Mouse (Mus musculus) layer of hippocampus, adult 8-10 months (tissue): ENCODE data around the gene Ntrk1. TPM values are rescaled to one million over a fixed set of nuclear protein-coding genes. Genes with fewer than 3 reads are reported as not detected.
"Not testable (repeated sequence)": the region's sequence is repeated elsewhere in the genome, so short reads cannot be mapped to it uniquely, and the experiment has no call there.

Source experiments
- DNase-seq, 2 experiments: peaks; one replicate each; pipeline ENCODE4 v3.0.0; 2022; ENCODE audit warnings: low spot score in 2 of 2
- total RNA-seq, 4 experiments: library from RNA; stranded (reverse); gene quantifications; 2 replicates each; pipeline ENCODE4 v1.2.4; 2022

Gene Ntrk1
- total RNA-seq = under 1 TPM; 0.13 to 0.20 (median 0.17) TPM

DNA sequence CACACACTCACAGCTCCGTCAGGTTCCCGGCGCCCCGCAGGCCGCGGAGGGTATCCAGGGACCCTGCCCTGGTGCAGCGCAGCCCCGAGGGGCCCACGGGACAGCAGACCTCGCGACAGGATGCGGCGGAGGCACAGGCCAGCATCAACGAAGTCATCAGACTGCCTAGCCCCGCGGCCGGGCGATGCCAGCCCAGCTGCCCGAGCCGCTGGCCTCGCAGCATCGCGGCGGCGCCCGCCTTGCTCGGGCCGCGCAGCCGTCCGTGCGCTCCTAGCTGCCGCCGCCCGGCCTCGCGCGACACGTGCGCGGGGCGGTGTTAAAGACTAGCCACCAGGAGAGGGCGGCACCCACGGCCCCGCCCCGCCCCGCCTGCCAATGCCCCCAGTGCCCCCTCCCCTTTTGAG lies at the start of gene Ntrk1:
Ntrk1 (minus strand) TSS at position 241 of the 404 bp plus-strand sequence.
- DNase-seq = no peak

DNA sequence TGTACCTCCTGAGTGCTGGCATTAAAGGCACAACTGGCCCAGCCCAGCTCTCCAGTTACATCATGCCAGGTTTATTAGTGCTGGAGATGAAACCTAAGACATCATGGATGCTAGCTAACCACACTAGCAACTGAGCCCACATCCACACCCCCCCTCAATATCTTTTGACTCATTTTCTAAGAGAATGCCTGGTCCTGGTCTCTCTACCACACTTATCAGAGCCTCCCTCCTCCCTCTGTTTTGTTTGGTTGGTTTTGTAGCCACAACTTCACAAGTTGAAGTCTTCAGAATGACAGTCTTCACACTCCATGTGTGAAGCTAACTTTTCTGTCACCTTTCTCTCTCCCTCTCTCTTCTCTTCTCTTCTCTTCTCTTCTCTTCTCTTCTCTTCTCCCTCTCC lies 45.9 kb upstream of the Ntrk1 start:
- no peak for DNase-seq

DNA sequence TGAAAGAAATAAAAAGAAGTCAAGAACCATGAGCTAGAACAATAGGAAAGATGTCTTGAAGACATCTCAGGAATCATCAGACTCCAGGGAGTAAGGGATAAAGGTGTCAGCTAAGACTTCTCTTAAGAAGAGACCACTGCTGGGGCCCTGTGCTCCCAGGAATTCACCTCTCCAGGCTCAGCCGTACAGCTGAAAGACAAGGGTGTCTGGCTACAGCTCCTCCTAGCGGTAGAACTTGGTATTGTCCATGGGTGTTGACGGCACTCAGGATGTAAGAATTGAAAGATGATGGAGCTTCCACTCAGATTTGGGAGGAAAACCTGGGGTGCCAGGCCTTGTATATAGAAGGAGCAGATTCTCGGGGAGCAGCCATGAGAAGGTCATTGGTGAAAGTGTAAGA lies 43.7 kb upstream of the Ntrk1 start:
- DNase-seq = peak in 1 of 2 experiments; percentile 84

DNA sequence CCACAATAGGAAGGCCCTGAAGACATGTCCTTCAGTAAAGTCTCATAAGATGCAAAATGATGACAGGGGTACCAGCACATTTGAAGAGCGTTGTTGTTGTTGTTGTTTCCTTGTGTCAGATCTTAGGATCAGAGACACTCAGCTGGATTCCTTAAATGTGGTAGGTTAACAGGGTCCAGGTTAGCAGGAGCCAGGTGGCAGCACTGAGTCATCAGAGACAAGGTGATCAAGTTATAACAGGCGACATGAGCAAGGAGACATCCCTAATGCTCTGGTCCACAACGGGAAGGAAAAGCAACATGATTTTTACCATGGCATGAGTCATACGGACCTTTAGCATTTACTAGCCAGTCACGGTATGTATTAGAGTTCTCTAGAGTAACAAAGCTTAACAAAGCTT lies 38.5 kb upstream of the Ntrk1 start:
- no peak for DNase-seq

DNA sequence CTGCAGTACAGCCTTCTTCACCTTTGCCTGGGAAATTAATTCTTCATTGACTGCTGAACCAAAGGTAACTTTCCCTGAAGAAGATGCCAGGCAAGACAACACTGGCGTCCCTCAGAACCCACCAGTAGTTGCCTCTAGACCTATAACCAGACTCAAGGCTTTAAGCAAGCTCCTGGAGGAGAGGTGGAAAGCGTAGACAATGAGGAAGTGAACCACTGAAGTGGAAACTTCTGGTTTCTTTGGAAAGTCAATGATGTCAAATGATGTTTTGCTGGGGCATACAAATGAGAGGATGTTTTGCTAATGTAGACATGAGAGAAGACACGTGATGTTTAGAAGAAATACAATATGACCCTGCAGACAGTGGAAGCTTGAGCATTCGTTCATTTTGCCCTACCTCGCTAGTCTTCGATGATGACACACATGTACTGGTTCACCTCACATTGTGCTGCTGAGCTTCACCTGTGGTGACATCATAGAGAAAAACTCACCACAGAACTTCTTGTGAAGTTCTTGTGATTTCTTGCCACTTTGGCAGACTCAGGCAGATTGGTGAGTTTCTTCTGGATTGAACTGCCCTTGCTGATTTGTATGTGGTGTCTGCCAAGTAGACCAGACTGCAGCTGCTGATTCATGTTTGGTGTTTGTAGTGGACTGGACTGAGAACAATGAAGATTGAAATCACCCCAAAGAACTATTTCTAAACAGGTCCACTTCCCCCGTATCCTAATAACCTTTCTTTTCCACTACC lies 37.3 kb upstream of the Ntrk1 start:
- no peak for DNase-seq

DNA sequence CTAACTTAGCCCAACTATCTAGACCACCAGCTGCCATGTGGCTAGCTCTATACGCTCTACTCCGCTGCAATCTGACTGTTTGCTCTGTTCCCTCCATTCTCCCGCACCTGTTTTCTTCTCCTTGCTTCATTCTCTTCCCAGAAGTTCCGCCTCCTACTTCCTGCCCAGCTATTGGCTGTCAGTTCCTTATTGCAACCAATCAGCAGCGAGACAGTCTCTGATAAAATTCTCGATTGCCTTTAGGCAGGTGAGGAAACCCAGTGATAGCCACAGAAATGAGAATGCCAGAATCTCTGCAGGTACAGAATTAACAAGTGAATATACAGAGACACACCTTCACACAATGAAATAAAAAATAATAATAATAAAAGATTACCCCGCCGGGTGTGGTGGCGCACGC lies 34.1 kb upstream of the Ntrk1 start:
- DNase-seq = no peak

DNA sequence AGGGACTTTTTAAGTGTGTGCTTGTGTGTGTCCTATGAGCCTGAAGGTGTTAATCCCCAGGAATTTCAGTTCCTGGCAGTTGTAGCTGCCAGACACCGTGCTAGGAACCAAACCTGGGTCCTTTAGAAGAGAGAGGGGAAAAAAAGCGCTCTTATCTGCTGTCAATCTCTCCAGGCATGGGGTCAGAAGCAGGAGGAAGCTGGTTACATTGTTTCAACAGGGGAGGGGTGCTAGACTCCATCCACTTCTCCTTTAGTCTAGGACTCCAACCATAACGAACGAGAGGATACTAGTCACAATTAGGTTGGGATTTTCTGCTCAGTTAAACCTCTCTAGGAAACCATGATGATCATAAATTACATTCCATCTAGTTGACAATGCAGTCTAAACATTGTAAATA lies 33.5 kb upstream of the Ntrk1 start:
- DNase-seq = no peak

DNA sequence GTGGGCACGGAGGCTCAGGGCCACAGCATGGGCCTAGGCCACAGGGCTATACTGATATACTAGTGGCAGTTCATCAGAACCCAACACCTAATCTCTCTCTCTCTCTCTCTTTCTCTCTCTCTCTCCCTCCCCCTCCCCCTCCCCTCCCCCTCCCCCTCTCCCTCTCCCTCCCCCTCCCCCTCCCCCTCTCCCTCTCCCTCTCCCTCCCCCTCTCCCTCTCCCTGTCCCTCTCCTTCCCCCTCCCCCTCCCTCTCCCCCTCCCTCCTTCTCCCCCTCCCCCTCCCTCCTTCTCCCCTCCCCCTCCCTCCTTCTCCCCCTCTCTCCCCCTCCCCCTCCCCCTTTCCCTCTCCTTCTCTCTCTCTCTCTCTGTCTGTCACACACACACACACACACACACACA lies 29.2 kb upstream of the Ntrk1 start, which contains the start of gene Pear1:
Pear1 (minus strand) TSS at position 101 of the 400 bp plus-strand sequence.
- not testable (repeated sequence) for DNase-seq

DNA sequence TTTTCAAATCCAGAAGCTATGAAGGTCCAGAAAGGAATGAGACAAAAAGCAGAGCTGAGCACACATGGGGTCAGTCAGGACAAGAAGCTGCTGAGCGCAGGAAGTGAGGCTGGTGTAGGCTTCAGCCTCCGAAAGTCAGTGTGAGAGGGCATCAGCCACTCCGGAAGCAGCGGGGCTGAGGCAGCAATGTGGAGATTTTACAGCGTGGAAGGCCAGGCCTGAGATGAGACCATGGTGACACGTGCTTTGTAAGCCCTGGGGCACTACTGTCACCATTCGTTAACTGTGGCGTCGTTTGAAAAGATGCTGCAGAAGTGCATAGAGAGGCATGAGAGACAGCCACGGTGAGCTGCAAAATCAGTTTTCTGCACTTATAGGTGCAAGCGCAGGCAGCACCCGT lies 23.3 kb upstream of the Ntrk1 start:
- no peak for DNase-seq

DNA sequence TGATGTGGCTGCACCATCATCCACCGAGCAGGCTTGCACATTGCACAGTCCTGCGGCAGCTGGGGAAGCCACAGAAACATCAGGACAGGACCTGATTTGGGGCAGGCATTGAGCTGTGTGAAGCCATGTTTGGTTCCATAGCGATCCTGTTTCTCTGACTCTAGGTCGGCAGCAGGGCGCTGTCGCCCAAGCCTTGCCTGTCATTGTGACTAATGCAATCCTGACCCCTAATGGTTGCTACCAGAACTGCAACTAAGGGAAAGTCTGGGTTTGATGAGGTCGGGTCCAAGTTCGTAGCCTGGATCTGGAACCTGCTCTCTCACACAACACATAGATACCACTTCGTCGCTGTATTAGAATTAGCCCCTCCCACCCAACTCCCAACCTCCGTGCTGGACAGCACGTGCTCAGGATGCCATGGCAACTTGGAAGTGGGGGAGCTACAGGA lies 21.7 kb upstream of the Ntrk1 start:
- peak; percentile 44 to 72 for DNase-seq

DNA sequence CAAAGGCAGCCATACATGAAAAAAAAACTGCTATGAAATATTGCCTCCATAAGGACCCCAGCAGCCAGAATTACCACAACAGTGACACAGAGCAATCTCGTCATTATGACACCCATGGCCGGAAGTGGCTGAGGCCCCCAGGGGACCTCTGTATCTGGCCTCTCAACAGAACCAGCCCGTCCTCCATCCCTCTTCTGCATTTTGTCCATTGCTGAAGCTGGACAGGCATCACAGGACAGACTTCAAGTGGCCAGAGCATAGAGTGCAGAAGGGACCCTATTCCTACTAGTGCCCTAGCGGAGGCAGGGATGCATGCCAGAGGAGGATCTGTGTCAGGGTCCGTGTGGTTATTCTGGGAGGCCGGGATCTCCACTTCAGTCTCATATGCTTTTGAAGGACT lies 21.2 kb upstream of the Ntrk1 start:
- DNase-seq = no peak

DNA sequence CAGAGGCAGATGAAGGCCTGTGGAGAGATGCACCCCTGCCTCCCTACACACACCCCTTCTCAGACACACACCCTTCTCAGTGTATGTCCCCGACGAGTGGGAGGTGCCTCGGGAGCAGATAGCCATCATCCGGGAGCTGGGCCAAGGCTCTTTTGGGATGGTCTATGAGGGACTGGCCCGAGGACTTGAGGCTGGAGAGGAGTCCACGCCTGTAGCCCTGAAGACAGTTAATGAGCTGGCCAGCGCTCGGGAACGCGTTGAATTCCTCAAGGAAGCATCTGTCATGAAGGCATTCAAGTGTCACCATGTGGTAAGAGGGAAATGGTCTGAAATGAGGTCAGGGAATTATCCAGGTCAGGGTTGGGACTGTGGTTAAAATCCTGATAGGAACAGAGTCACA lies 17.9 kb upstream of the Ntrk1 start:
- DNase-seq = no peak

DNA sequence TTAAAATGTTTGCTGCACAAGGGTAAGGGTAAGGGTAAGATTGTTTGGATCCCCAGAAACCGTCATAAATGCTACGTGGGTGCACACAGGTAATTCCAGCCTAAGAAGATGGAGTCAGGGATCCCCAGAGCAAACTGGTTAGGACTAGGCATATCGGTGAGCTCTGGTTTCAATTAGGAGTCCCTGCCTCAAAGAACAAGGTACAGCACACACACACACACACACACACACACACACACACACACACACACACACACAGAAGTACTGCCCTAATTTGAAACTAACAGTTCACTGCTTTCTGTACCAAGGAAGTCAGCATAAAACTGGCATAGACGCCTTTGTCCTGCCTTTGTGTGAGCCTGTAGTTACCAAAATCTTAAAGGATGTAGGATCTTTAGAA lies 17.5 kb upstream of the Ntrk1 start:
- DNase-seq = no peak

DNA sequence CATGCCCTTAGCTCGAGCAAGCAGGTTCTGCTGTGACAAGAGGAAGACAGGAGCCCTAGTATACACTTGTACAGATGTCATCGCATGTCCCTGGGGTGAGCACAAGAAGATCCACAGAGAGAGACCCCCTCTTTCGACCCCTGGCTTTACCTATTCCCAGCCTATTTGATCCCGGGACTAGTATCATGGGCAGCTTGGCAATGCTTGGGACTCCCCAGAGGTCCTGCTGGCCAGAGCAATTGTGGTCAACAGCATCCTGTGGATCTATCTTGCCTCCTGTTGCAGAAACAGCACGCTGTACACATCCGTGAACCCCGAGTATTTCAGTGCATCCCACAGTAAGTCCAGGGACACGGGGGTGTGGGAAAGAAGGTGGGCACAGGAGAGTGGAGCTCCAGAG lies 16.3 kb upstream of the Ntrk1 start:
- DNase-seq = no peak

DNA sequence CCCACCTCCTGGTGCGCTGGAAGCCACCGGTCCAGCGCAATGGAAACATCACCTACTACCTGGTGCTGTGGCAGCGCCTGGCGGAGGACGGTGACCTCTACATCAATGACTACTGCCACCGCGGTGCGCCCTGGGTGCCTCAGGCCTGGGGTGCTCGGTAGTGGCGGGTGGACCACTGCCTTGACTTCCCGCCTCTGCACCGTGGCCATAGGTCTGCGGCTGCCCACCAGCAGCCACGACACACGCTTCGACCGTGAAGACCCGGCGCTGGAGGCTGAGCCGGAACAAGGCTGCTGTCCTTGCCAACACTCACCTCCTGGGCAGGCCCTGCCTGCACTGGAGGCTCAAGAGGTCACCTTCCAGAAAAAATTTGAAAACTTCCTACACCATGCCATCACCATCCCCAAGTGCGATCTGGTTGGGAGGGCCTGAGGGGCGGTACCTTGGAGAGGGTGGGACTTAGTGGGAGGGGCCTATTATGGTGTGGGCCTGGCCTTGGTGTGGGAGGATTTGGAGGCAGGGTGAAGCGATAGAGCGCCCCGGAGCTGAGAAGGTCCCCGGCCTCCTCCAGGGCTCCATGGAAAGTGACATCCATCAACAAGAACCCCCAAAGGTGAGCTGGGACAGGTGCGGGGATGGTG lies 14.5 kb upstream of the Ntrk1 start:
- DNase-seq = no peak

DNA sequence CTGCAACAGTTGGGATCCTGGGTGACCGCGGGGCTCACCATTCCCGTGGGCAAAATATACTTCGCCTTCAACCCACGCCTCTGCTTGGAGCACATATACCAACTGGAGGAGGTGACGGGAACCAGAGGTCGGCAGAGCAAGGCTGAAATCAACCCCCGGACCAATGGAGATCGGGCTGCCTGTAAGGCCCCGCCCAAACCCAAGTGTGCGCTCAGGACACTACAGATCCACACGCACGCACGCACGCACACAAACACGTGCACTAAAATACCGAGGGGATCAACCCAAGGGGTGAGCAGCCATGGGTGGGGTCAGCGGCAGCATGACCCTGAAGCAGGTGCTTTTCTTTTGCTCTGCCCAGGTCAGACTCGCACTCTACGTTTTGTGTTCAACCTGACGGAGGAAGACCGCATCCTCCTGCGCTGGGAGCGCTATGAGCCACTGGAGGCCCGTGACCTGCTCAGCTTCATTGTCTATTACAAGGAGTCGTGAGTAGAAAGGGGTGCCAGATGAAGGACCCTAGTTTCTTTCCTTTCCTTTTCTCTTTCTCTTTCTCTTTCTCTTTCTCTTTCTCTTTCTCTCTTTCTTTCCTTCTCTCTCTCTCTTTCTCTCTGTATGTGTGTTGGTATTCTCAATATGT lies 9.2 kb upstream of the Ntrk1 start:
- DNase-seq = no peak

DNA sequence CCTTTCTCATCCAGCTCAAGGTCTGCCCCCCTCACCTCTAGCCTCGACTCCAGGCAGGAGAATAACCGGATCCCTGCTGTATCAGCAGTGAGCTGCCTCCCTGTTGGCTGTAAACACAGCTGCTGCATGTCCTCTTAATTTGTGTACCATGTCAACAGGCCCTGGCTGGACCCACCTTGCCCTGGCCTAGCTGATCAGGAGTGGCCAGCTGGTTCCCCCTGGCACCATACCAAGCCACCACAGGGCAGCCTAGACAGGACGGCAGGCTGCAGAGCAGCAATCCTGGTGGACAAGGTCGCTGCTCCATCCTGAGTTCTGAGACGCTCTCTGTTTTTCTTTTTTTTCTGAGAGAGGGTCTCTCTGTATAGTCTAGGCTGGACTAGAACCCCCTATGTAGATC lies 6.7 kb upstream of the Ntrk1 start:
- DNase-seq = no peak

DNA sequence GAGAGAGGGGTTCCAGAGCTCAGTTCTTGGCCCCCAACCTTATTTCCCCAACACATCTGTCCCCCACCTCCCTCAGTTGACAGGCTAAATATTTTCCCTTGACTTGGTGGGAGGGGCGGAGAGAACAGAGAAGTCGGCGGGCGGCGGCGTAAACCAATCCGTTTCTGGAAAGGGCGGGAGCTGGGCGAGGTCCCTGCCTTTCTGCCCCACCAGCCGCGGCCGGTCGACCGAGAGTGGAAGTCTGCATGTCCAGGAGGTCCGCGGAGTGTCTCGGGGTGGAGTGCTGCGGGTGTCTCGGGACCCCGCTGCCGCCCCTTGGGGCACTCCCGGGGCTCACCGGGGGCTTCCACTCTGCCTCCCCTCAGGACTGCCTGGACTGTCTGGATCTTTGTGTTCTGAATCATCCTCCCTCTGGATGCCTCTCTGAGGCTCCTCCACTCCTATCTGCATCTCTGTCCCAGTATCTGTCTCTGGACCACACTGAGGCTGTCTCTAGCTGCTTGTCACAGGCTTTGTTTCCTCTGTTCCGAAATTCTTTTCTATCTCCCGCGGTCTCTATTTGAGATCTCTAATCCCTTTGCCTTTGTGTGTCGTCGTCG lies 1.9 kb upstream of the Ntrk1 start, which contains the start of gene Insrr:
Insrr (plus strand) TSS at position 216 of the 599 bp plus-strand sequence.
- DNase-seq = no peak

DNA sequence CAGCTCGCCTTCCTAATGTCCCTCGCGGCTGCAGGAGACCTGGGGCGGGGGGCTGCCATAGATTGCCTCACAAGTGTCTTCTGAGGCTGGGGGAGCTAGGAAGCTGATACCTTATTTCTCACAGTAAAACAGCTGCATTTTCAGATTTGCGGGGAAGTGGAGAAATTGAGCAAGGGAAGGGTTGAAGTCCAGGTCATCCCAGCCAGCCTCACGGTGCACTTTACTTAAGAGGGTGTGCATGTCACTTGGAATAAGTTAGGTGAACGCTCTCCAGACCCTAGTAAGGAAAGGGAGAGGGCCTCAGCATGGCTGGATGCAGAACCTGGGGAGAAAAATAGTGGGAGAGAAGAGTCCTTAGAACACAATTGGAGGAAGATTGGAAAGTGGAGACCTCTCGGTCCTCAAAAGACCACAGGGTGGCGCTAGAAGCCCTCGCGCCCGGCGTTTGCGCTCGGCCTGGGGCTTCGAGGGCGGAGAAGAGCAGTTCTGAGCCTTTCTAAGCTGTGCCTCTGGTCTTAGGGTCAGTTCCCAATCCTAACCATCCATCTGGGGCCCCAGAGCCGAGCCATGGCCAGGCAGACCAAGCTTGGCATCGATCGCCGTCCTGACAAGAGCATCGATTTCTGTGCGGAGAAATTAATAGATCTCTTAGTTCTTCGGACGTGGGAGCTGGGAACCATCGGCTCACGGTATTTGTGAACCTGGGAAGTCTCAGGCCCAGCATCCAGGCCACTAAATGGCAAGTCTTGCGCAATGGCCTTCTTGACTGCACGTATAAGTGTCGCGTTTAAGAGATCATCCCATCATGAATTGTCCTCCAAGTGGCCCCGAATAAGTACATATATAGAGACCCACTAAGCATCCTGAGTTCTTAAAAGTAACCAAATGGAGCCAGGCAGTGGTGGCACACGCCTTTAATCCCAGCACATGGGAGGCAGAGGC lies 645 bp upstream of the Ntrk1 start:
- DNase-seq = peak in 1 of 2 experiments; percentile 28

DNA sequence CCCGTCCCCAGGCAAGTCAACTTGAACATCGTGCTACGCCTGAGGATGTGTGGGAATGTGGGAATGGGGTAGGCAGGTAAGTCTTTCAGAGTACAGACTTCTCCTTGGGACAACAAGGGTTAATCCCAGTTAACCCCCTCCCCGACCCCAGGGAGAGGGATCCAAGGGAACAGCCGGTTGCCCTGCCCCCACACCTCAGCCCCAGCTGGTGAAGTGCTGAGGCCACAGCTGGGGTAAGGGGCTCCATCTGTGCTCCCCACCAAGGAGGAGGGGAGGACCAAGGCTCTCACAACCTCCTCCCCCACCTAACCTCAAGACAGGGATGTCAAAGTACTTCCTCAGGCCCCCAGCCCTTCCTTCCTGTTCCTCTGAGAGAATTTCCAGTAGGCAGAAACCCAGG lies 5.2 kb downstream of the Ntrk1 start:
- DNase-seq = no peak

DNA sequence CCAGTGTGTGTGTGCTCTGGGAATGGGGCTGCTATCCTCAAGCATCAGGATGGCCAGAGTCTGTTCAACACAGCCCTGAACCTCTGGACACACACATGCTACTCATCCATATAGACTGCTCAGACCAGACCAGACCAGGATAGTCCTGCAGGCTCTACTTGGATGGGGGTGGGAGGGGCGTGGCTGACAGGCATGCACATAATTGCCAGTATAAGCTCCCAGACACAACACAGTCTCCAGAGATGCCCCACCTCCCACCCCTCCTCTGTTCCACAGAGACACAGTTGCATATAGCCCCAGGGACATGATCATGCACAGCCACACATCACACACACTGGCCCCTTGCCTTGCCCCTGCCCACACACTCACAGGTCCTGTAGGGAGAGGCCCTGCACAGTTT lies 5.7 kb downstream of the Ntrk1 start:
- no peak for DNase-seq
